Mouse (Mus musculus): ENCODE results near the gene Usp12. TPM values are rescaled to one million over a fixed set of nuclear protein-coding genes. Genes with fewer than 3 reads are reported as not detected.

The Usp12 gene
- total and polyA plus RNA-seq, 3 experiments, result 24.5 TPM; not detected in 1

DNA sequence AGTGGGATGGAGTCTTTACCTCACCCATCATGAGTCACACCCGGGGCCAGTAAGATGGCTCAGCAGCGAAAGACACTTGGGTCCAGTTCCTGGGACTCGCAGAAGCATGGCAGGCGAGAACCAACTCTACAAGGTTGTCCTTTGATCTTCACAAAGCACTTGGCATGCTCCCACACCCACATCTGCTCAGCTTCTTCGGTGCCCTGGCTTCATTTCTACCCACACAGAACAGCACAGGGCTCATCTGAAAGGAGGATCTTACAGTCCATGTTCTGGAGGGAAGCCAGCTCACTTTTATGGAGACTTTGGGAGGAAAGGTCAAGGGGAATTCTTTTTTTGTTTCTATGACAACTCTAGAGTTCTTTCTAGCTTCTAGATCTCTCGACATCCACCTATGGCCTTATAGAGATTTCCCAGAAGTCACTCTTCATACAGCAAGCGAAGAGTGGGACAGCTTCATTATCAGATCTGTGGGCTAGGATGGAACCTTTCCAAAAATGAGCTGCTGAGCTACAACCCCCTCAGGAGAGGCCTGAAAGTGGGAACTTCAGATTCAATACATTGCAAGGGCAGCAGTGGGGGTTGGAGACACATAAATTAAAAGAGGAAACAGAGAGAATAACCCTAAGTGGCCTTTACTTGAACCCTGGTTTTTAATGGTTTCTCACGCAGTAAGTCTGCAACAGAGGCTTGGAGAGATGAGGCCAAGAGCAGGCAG is 24.3 kb upstream of the Usp12 start (continued):
- TF ChIP-seq MYC (IDR thresholded peaks at IDR 0.05; ENCODE audit: low read depth, low read length), result peak; percentile 72
- TF ChIP-seq MAFK (IDR thresholded peaks at IDR 0.05; ENCODE audit: borderline replicate concordance, low read depth, low read length), result peak; percentile 24; the same call in 1 of the 2 replicates
- no peak for TF ChIP-seq ZNF384 (IDR thresholded peaks at IDR 0.05; ENCODE audit: low read depth, low read length)
- TF ChIP-seq TCF12 (IDR thresholded peaks at IDR 0.05; ENCODE audit: low read depth, low read length), result peak; percentile 72
- peak; percentile 95 for TF ChIP-seq MAZ (IDR thresholded peaks at IDR 0.05; ENCODE audit: low read depth, low read length)
- TF ChIP-seq GATA1 (IDR thresholded peaks at IDR 0.05; ENCODE audit: low read depth, low read length), result peak; percentile 95
- peak; percentile 98 for TF ChIP-seq RCOR1 (IDR thresholded peaks at IDR 0.05; ENCODE audit: low read depth, low read length)
- no peak for TF ChIP-seq CHD1 (IDR thresholded peaks at IDR 0.05; ENCODE audit: low read depth, low read length)
- no peak for TF ChIP-seq GABPA (IDR thresholded peaks at IDR 0.05; ENCODE audit: low read depth, low read length)
- TF ChIP-seq E2F4 (IDR thresholded peaks at IDR 0.05; ENCODE audit: borderline replicate concordance, low read depth, low read length), result no peak
- peak; percentile 88 for TF ChIP-seq CHD2 (IDR thresholded peaks at IDR 0.05; ENCODE audit: low read length)
- no peak for TF ChIP-seq NRF1 (IDR thresholded peaks at IDR 0.05; ENCODE audit: insufficient read depth, low read depth, low read length, poor library complexity, severe bottlenecking)
- peak; percentile 88 for TF ChIP-seq SIN3A (IDR thresholded peaks at IDR 0.05; ENCODE audit: low read length)
- 0 out of 2 replicates have a peak, but pooled peaks have one; percentile 12 for TF ChIP-seq SMC3 (IDR thresholded peaks at IDR 0.05; ENCODE audit: low read depth, low read length)
- no peak for TF ChIP-seq USF2 (IDR thresholded peaks at IDR 0.05; ENCODE audit: borderline replicate concordance in 1 of 2, insufficient read depth in 1 of 2, low read depth in 1 of 2, low read length in 2 of 2)
- TF ChIP-seq EP300 (IDR thresholded peaks at IDR 0.05; ENCODE audit: low read depth in 1 of 2, low read length in 2 of 2), result peak; percentile 85 to 88
- no peak for TF ChIP-seq POLR2AphosphoS2 (IDR thresholded peaks at IDR 0.05; ENCODE audit: low read length)
- TF ChIP-seq UBTF (IDR thresholded peaks at IDR 0.05; ENCODE audit: borderline replicate concordance, insufficient read depth, low read depth, low read length), result no peak
- TF ChIP-seq HCFC1 (IDR thresholded peaks at IDR 0.05; ENCODE audit: low read depth, low read length), result peak; percentile 66; the same call in 1 of the 2 replicates
- no peak for TF ChIP-seq MAX (IDR thresholded peaks at IDR 0.05; ENCODE audit: low read length)
- no peak for TF ChIP-seq USF1 (IDR thresholded peaks at IDR 0.05; ENCODE audit: low read depth, low read length)

DNA sequence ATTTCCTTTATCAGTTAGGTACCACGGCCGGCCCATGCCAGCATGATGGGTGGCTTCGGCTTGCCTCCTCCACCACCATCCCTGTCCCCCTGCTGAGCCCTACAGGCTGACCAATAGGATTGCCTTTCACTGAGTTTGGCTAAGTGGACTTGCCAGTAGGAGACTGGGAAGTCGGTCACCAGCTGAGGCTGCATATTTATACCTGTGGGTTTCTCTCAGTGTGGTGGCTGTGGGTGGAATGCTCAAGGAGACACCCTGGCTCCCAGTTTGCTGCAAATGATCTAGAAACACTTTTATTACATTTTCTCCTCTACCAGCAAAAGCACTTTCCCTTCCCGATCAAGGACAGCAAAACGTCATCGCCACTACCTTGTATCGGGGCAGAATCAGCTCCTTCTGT is 22.8 kb upstream of the Usp12 start:
- no peak overlapping the region for H3K27ac ChIP-seq (ENCODE audit: control insufficient read depth, low read depth, low read length)
- no peak overlapping the region for H3K4me3 ChIP-seq (ENCODE audit: control insufficient read depth in 1 of 2, insufficient read depth in 1 of 2, low read depth in 2 of 2, low read length in 2 of 2)
- DNase-seq (ENCODE audit: low read depth, low spot score), result no peak
- H3K9ac ChIP-seq (ENCODE audit: control insufficient read depth, low read depth, low read length, poor library complexity, severe bottlenecking), result no peak overlapping the region
- peaks cover 0 to 11% of the 10 kb centered on the region in 2 experiments; a peak in 2 of 4 replicates for H3K36me3 ChIP-seq (ENCODE audit: control insufficient read depth in 1 of 2, insufficient read depth in 2 of 2, low read length in 2 of 2)
- H3K9me3 ChIP-seq (replicated peaks; ENCODE audit: insufficient read depth, low read length), result no peaks in the 10 kb centered on the region
- TF ChIP-seq NRF1 (IDR thresholded peaks at IDR 0.05; ENCODE audit: insufficient read depth, low read depth, low read length, poor library complexity, severe bottlenecking), result no peak
- peaks cover 3 to 11% of the 10 kb centered on the region in 2 experiments for H3K4me1 ChIP-seq (ENCODE audit: control insufficient read depth in 1 of 2, insufficient read depth in 2 of 2, low read length in 2 of 2)
- H3K27me3 ChIP-seq (ENCODE audit: control insufficient read depth in 1 of 2, insufficient read depth in 2 of 2, low read length in 2 of 2), result no peaks in the 10 kb centered on the region
- H3K79me2 ChIP-seq (ENCODE audit: control insufficient read depth, insufficient read depth, low read length, poor library complexity), result no peaks in the 10 kb centered on the region
